Mouse (Mus musculus) adrenal gland (tissue): ENCODE results near the gene Ppp2r2c.

Experiments used
- intact Hi-C: fragments of 180-260 bp; cut with DNase I; formaldehyde crosslinking; loops from one replicate; pipeline ENCODE4 v1.15.1; 2025

The Ppp2r2c gene

GRCm38 (mm10) chr5:36869578-36870236 lies 1.4 kb downstream of the Ppp2r2c start:
- intact Hi-C loops: no loop called here

DNA sequence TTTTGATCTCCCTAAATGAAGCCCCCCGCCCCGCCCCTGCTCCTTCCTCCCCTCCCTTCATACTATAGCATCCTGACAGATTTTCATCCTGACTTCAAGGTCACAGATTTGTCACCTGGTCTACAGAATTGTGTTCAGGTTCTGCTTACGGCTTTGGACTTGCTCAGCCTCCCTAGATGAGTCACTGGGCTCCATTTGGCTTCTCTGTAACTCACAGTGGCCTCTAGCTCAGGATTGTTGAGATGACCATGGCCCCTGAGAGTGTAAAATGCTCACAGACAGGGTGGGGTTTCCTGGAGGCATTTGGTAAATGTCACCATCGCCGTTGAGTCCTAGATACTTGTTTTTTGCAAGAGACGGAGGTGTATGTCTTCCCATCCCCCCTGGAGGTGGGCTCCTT lies 2.6 kb downstream of the Ppp2r2c start:
- intact Hi-C loops: no loop called here

DNA sequence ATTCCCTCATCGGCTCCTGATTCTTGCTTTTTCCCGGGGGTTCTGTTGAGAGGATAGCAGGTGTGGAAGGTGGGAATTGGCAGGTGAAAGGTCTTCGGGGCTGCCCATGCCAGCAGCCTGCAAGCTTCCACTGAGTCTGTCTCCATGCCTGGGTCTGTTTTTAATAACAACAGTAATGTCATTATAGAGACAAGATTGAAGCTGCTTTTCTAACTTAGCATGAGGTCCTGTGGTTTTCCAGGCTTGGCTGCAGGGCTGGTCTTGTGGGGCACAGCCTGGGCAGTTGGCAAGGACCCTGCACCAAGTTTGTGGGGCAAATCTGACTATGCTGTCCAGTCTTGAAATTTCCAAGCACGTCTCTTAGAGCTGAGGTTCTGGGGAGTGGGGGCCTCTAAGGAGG lies 7.6 kb downstream of the Ppp2r2c start:
- intact Hi-C loops: no loop called here

GRCm38 (mm10) chr5:36876777-36877396 lies 8.6 kb downstream of the Ppp2r2c start:
- intact Hi-C loops: no loop called here

DNA sequence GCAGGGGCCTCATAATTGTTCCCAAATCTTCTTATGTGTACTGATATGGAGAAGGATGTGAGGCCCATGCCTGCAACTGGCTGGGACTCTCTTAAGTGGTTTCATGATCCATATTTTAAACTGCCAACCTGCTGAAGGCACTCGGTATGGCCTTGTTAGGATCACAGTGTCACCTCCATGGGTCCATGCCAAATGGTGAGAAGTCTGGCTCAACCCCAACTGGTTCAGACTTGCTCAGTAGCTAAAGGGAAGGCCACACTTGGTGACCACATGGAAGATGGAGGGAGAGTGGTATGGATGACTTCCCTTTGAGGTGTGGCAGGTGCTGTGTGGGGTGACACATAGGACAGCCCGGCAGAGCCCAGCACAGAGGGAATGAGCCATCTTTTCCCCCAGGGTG lies 9.3 kb downstream of the Ppp2r2c start:
- intact Hi-C loops: no loop called here

DNA sequence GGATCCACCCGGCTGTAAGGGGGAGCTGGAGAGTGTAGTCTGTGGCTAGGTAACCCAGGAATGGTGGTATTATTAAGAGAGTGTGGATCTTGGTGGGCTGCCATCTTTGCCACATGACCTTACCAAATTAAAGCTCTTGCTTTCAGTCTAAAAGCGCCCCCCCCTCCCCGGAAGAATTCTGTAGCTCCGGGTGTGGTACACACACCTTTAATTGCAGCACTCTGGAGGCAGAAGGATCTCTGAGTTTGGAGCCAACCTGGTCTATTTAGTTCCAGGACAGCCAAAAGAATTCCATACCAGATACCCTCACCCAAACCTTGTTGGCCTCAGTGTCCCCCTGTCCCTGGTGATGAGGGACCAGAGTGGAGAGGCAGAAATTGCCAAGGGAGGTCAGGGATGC lies 10.5 kb downstream of the Ppp2r2c start:
- intact Hi-C loops: no loop called here

DNA sequence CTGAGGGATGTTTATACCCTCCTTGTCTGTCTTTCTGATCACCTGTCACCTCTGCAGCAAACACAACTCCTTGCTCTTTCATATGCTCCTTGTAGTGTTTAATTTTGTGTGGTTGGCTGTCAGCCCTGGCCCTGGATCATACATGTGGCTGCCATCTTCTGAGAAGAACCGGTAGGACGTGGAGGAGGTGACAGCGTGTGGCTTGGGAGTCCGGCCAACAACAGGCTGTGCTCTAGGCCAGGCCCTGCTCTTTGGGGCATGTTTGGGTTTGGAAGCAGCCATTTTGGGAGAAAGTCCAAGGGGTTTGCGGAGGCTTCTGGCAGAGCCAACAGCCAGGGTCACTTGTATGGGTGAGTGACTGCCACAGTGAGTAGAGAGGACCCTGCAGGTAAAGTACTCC lies 12.3 kb downstream of the Ppp2r2c start:
- intact Hi-C loops: no loop called here

- intact Hi-C loops: no loop called here
Measured at GRCm38 (mm10) chr5:36883516-36883915, 15.2 kb downstream of the Ppp2r2c start.

- intact Hi-C loops: no loop called here
Measured at GRCm38 (mm10) chr5:36885067-36885466, 16.8 kb downstream of the Ppp2r2c start.

DNA sequence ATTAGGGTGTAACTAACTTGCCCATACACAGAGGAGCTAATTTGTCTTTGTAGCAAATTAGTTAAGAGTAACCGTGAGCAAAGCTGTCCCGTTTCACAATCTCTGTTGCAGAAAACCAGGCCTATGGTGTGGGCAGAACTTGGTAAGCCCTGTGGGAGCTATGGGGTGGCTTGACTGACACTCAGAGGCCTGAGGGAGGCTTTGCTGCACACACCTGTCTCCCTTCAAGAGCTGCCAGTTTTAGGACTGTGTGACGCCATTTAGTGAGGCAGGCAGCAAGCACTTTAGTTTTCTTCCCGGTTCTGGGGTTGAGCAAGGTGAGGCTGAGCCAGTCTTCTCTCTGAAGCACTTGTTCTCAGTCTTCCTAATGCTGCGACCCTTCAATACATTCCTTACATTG lies 17.3 kb downstream of the Ppp2r2c start:
- intact Hi-C loops: no loop called here

- intact Hi-C loops: no loop called here
Measured at GRCm38 (mm10) chr5:36886298-36886697, 18.0 kb downstream of the Ppp2r2c start.

DNA sequence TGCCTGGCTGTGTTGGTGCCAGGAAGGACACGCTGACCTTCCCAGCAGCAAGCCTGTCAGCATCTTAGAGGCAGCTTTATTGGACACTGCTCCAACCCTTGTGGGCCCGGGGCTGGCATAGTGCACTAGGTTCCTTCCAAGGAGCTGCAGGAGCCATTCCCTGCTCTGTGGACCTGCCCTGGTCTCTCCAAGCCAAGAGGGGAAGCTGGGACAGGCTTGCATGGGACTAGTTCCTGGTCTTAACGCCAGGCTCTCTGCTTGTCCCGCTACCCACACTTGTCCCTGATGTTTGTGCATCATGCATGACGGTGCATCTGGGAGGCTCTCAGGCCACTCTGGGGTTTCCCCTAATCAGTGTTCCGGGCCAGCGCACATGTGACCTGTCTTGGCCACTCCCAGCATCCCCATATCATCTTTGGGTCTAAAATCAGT lies 18.6 kb downstream of the Ppp2r2c start:
- intact Hi-C loops: no loop called here

- intact Hi-C loops: no loop called here
Measured at GRCm38 (mm10) chr5:36887299-36887988, 19.1 kb downstream of the Ppp2r2c start.

- intact Hi-C loops: no loop called here
Measured at GRCm38 (mm10) chr5:36888501-36888900, 20.2 kb downstream of the Ppp2r2c start.

DNA sequence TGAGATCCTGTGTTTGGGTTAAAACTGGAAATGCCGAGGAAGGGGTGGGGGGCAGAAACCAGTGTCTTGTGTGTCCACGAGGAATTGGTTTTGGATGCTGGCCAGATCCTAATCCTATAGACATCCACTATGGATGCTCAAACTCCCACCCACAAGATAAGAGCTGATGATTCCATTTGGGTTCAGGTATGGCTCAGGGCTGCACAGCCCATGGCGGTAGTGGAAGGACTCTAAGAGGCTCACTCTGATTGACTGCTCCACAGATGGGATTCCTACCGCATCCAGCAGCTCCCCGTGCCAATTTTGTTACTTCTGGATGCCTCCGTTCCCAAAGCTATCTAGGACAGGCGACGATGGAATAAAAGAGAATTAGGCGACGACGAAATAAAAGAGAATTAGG lies 20.6 kb downstream of the Ppp2r2c start:
- intact Hi-C loops: no loop called here

GRCm38 (mm10) chr5:36889380-36889886 lies 21.1 kb downstream of the Ppp2r2c start:
- intact Hi-C loops: no loop called here

GRCm38 (mm10) chr5:36890794-36891193 lies 22.5 kb downstream of the Ppp2r2c start:
- intact Hi-C loops: no loop called here

- intact Hi-C loops: no loop called here
Measured at GRCm38 (mm10) chr5:36891793-36892470, 23.6 kb downstream of the Ppp2r2c start.

DNA sequence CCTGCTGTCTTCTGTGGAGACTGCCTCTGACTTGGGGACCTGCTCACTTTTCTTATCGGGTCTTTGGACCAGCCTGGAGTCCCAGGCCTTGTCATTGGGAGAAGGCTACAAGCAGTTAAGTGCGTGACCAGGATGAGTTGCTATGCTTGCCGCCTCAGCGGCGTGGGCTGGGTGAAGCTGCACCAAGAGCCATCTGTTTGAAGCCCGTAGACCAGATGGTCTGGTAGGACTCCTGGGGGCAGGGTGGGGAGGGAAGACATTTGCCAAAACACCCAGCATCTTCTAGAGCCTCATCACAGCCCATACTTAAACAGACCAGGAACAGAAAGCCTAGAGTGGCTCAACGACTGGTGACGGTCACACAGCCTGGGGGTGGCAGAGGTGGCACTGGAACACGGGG lies 24.9 kb downstream of the Ppp2r2c start:
- intact Hi-C loops: no loop called here

- intact Hi-C loops: no loop called here
Measured at GRCm38 (mm10) chr5:36894070-36894469, 25.8 kb downstream of the Ppp2r2c start.

GRCm38 (mm10) chr5:36894604-36895368 lies 26.5 kb downstream of the Ppp2r2c start:
- intact Hi-C loops: no loop called here
